Mouse (Mus musculus) hindbrain, embryonic 11.5 days (tissue): Measurements from ENCODE around the gene Clic4. TPM values are rescaled to one million over a fixed set of nuclear protein-coding genes. Genes with fewer than 3 reads are reported as not detected.

Experiments used
- ATAC-seq: fragments of 200-750 bp; cut with Nextera tagmentation; 2 replicates; pipeline ENCODE4 v1.8.0; 2017; ENCODE audit warnings: mild to moderate bottlenecking, moderate TSS enrichment, moderate library complexity; ENCODE audit not compliant: low FRiP score
- DNase-seq: peaks from one replicate; pipeline ENCODE4 v3.0.0-alpha.2; 2015; ENCODE audit warnings: low spot score
- H3K27ac ChIP-seq: fragments of 300-500 bp; sonication (generic); 2 replicates; pipeline ENCODE4 v1.5.1; 2014; ENCODE audit warnings: mild to moderate bottlenecking, low read depth, low read length
- H3K27me3 ChIP-seq: fragments of 300-500 bp; sonication (generic); 2 replicates; pipeline ENCODE4 v1.6.1; 2014; ENCODE audit warnings: mild to moderate bottlenecking, low read length, moderate library complexity, mixed read lengths; ENCODE audit not compliant: control insufficient read depth, insufficient read depth
- H3K36me3 ChIP-seq: fragments of 300-500 bp; sonication (generic); 2 replicates; pipeline ENCODE4 v1.6.1; 2014; ENCODE audit warnings: mild to moderate bottlenecking, low read length, moderate library complexity, mixed read lengths; ENCODE audit not compliant: control insufficient read depth, insufficient read depth
- H3K4me1 ChIP-seq: fragments of 300-500 bp; sonication (generic); replicated peaks from 2 replicates; pipeline ENCODE4 v1.6.1; 2014; ENCODE audit warnings: low read length, mixed read lengths; ENCODE audit not compliant: control insufficient read depth, insufficient read depth
- H3K4me2 ChIP-seq: fragments of 300-500 bp; sonication (generic); replicated peaks from 2 replicates; pipeline ENCODE4 v1.6.1; 2014; ENCODE audit warnings: mild to moderate bottlenecking, low read depth, low read length
- H3K4me3 ChIP-seq: fragments of 300-500 bp; sonication (generic); 2 replicates; pipeline ENCODE4 v1.5.1; 2014; ENCODE audit warnings: low read depth, low read length
- H3K9ac ChIP-seq: fragments of 300-500 bp; sonication (generic); 2 replicates; pipeline ENCODE4 v1.6.1; 2014; ENCODE audit warnings: low read depth, low read length
- H3K9me3 ChIP-seq: fragments of 300-500 bp; sonication (generic); 2 replicates; pipeline ENCODE4 v1.6.1; 2016; ENCODE audit warnings: low read length; ENCODE audit not compliant: control insufficient read depth
- WGBS: fragments of 180-500 bp; shearing (Covaris S2); extraction: QIAGEN DNeasy Blood & Tissue Kit; methylation state at CpG from one replicate; pipeline ENCODE4 v1.1.7; 2014; 5-methylcytosine and 5-hydroxymethylcytosine counted together
- polyA plus RNA-seq: library from polyadenylated mRNA; unstranded; fragments of >200 nt; fragmentation: Nextera tagmentation; extraction: Ambion mirVana; gene quantifications from 2 replicates; pipeline ENCODE4 v1.2.1, GENCODE M21; 2014

The Clic4 gene
- polyA plus RNA-seq, 1 experiment from 2014 or later = 109 TPM

DNA sequence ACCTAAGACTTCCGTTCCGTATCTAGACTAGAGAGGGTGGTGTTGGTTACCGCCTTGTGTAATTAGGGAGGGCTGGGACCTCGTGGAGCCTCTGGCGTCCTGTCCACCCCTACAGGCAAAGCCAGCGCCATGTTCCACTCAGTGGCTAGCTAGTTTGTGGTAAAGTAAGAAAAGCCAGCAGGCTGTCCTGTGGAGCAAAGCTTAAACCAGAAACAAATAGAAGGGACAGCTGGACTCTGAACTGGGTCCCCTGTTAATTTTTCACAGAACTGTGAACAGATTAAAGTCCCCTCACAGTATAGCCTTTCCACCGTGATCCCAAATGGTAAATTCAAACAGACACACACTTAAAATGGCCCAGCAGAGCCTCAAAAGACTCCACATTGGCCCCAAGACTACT lies 2.1 kb upstream of the Clic4 start:
- no peak overlapping the region for H3K4me3 ChIP-seq
- no peak for ATAC-seq
- DNase-seq = no peak
- no peak overlapping the region for H3K4me2 ChIP-seq
- 70% methylated on average over 7 of the region's 7 CpGs for WGBS
- peaks cover 11% of the 10 kb centered on the region; the same call in 1 of the 2 replicates for H3K4me1 ChIP-seq
- no peaks in the 10 kb centered on the region for H3K9me3 ChIP-seq
- no peak overlapping the region for H3K27ac ChIP-seq
- peaks cover 3% of the 10 kb centered on the region; the same call in 1 of the 2 replicates for H3K27me3 ChIP-seq
- H3K36me3 ChIP-seq = no peaks in the 10 kb centered on the region
- no peak overlapping the region for H3K9ac ChIP-seq

DNA sequence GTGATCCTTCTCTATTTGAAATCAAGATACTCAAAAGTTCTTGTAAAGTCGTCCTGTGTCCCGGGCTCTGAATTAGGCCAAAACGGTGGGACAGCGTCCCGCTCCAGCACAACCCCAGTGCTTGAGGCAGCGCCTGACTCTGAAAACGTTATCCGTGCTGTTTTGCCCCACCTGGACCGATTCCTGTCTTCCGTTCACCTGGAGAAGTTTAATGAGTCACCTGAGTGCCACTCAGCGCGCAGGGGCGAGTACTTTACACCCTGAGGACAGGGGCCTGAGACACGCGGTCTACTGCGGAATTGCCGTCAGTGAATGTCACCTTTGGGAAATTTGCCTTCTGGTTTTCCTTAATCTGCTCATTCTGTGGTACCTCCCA lies 681 bp upstream of the Clic4 start:
- DNase-seq (no peak), ATAC-seq (no peak)
- peaks cover 12% of the 10 kb centered on the region; the same call in 1 of the 2 replicates for H3K4me1 ChIP-seq
- WGBS = 2% methylated on average over 17 of the region's 17 CpGs
- H3K27me3 ChIP-seq = peaks cover 3% of the 10 kb centered on the region; the same call in 1 of the 2 replicates
- H3K4me3 ChIP-seq = peak overlapping the region; percentile 91
- no peak overlapping the region for H3K27ac ChIP-seq
- peak overlapping the region; percentile 3; the same call in 1 of the 2 replicates for H3K9ac ChIP-seq
- no peaks in the 10 kb centered on the region for H3K36me3 ChIP-seq
- no peaks in the 10 kb centered on the region for H3K9me3 ChIP-seq
- peak overlapping the region; percentile 51 for H3K4me2 ChIP-seq

DNA sequence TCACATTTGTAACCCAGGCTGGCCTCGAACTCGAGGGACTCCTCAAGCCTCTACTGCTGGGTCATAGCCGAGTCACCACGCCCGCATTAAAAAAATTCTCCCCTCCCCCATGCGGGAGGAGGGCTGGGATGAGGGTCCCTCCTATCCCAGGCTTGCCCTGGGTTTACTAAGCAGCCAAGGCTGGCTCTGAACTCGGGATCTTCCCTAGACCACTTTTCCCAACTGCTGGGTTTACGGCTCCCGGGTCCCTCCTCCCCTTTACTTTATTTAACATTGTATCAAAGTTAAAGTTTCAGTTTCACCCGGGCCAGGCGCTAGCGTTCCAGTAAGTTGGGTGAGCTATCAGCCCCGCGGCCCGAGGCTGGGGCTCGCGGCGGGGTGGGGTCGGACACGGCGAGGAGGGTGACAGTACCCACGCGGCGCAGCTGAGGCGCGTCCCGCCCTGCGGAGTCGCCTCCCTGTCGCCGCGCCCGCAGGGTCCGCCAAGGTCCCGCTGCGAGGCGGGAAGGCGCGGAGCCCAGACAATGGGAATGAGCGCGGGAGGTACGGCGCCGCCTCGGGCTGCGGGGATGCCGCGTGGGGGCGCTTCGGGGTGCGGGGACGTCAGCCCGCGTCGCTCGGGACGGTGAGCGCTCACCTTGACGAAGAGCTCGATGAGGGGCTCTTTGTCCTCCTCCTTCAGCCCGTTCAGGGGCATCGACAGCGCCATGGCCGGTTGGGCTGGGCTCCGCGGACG lies 565 bp downstream of the Clic4 start:
- peaks cover 12% of the 10 kb centered on the region; the same call in 1 of the 2 replicates for H3K4me1 ChIP-seq
- peak overlapping the region; percentile 81 for H3K4me2 ChIP-seq
- peaks cover 3% of the 10 kb centered on the region; the same call in 1 of the 2 replicates for H3K27me3 ChIP-seq
- WGBS = under 1% methylated on average over 67 of the region's 67 CpGs
- no peaks in the 10 kb centered on the region for H3K36me3 ChIP-seq
- peak overlapping the region; percentile 97 for H3K27ac ChIP-seq
- H3K9ac ChIP-seq = peak overlapping the region; percentile 84
- no peaks in the 10 kb centered on the region for H3K9me3 ChIP-seq
- H3K4me3 ChIP-seq = peak overlapping the region; percentile 91
- peak; percentile 80 for DNase-seq
- ATAC-seq = peak; percentile 73

DNA sequence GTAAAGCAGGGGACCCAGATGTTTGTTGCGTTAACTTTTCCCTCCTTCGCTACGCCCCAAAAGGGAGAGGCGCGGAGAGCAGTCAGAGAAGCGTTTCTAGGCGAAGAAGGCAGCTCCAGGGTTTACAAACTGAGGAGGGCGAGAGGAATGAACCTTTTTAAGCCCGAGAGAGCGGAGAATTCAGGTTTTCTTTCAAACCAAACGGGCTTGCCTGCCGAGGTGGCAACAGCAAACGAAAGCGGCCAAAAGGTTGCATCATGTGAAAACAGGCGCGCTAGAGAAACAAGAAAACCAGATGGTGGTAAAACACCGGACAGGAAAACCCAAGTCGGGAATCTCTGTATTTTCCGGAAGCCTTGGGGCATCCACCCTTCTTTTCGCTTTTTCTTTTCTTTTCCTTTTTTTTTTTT lies 1.2 kb downstream of the Clic4 start:
- Histone ChIP-seq H3K9me3 (no peaks in the 10 kb centered on the region), H3K4me2 (peak overlapping the region; percentile 81), H3K4me1 (peaks cover 12% of the 10 kb centered on the region; the same call in 1 of the 2 replicates), H3K27me3 (peaks cover 3% of the 10 kb centered on the region; the same call in 1 of the 2 replicates), H3K9ac (peak overlapping the region; percentile 84), H3K36me3 (no peaks in the 10 kb centered on the region), H3K4me3 (peak overlapping the region; percentile 91), H3K27ac (peak overlapping the region; percentile 30; the same call in 1 of the 2 replicates)
- 2% methylated on average over 20 of the region's 20 CpGs for WGBS
- peak; percentile 56 for DNase-seq
- ATAC-seq = no peak

DNA sequence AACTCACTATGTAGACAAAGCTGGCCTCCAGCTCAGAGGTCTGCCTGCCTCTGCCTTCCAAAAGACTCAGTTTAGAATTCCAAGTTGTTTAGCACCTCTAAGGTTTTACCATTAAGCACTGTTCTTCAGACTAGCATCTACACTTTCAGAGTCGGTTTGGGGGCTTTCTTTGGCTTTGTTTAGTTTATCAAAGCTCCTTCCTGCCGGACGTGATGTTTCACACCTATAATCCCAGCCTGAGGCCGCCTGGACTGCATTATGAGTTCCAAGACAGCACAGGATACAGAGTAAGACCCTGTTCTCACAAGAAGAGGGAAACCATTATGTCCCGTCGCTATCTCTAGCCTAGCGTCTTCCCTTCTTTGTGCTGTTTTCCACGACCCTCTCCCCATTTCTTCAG lies 2.1 kb downstream of the Clic4 start:
- H3K4me3 ChIP-seq = peak overlapping the region; percentile 91
- H3K27me3 ChIP-seq = peaks cover 3% of the 10 kb centered on the region; the same call in 1 of the 2 replicates
- no peak overlapping the region for H3K27ac ChIP-seq
- no peaks in the 10 kb centered on the region for H3K9me3 ChIP-seq
- H3K4me1 ChIP-seq = peaks cover 12% of the 10 kb centered on the region; the same call in 1 of the 2 replicates
- WGBS = 63% methylated on average over 8 of the region's 8 CpGs
- DNase-seq (no peak), ATAC-seq (no peak)
- peak overlapping the region; percentile 81 for H3K4me2 ChIP-seq
- H3K36me3 ChIP-seq = no peaks in the 10 kb centered on the region
- peak overlapping the region; percentile 84; the same call in 1 of the 2 replicates for H3K9ac ChIP-seq

DNA sequence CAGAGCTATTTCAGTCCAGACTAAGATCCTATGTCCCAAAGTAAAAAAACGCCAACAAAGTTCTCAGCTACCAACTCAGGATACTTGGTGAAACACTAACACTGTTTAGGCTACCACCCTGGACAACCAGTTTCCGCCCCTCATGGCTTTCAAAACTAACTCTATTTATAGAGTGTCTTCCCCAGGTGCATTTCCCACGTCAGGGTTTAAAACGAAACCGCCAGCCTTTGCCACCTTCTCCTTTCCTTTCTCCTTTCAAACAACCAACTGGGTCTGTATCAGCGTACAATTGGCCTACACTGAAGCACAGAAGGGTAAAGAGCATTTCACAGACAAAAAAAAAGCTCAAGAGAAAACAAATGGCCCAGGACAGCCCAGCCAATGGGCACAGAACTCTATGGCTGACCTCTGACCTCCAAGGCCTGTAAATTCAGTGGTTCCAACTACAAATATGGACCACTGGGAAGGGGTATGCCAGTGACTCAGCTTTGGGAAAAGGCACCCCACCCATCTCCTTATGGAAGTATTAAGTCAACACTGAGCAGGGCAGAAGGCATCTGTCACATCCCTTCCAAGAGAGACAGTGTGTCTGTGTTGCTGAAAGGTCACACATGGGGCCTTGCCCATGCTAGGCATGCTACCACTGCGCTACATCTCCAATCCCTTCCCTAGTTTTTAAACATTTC lies 2.8 kb downstream of the Clic4 start:
- no peak overlapping the region for H3K9ac ChIP-seq
- peaks cover 3% of the 10 kb centered on the region; the same call in 1 of the 2 replicates for H3K27me3 ChIP-seq
- H3K4me1 ChIP-seq = peaks cover 12% of the 10 kb centered on the region; the same call in 1 of the 2 replicates
- no peak overlapping the region for H3K27ac ChIP-seq
- WGBS = 71% methylated on average over 7 of the region's 7 CpGs
- no peaks in the 10 kb centered on the region for H3K36me3 ChIP-seq
- no peaks in the 10 kb centered on the region for H3K9me3 ChIP-seq
- no peak for ATAC-seq
- H3K4me3 ChIP-seq = no peak overlapping the region; the same call in 1 of the 2 replicates
- peak overlapping the region; percentile 81 for H3K4me2 ChIP-seq
- no peak for DNase-seq

DNA sequence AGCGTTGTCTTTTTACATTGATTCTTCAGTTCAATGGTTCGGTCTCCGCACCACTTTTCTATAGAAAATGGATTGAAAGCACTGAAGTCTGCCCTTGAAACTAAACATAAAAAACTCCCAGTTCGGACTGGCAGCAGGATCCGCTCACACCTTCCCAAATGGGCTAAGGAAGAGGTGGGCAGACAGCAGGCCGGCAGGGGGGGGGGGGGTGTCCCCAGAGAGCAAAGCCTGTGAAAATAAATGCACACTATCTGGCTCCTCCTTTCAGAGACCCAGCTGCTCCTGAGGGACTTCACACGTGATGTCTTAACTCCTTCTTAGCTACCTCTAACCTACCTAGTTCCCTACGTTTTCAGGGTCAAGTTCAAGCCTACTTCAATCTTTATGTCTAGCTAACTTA lies 5.1 kb downstream of the Clic4 start:
- WGBS = 55% methylated on average over 8 of the region's 8 CpGs
- Histone ChIP-seq H3K36me3 (no peaks in the 10 kb centered on the region), H3K27me3 (no peaks in the 10 kb centered on the region), H3K9me3 (no peaks in the 10 kb centered on the region), H3K4me1 (peaks cover 9% of the 10 kb centered on the region; the same call in 1 of the 2 replicates), H3K4me3 (no peak overlapping the region), H3K4me2 (no peak overlapping the region), H3K9ac (no peak overlapping the region), H3K27ac (no peak overlapping the region)
- DNase-seq (no peak), ATAC-seq (no peak)

DNA sequence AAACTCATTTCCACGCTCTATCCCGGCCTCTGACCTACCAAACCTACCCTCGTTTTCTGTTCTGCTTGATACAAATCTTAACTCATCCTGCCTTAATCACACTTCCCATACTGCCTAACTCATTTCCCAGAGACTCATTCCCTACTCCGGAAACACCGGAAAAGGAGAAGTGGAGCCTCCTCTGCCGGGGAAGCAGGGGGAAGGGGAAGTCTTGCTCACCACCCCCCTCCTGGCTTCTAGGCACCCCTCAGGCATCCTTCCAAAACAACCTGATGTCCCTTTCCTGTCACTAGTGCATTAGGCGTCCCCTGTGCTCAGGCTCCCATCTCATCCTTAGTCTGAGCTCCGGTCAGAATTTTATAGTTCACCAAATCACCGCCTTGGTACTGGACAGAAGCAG lies 5.6 kb downstream of the Clic4 start:
- ATAC-seq (no peak), DNase-seq (no peak)
- Histone ChIP-seq H3K4me3 (no peak overlapping the region), H3K27ac (no peak overlapping the region), H3K9me3 (no peaks in the 10 kb centered on the region), H3K36me3 (no peaks in the 10 kb centered on the region), H3K9ac (peak overlapping the region; percentile 16; the same call in 1 of the 2 replicates), H3K27me3 (no peaks in the 10 kb centered on the region), H3K4me1 (peaks cover 9% of the 10 kb centered on the region; the same call in 1 of the 2 replicates), H3K4me2 (no peak overlapping the region)
- 77% methylated on average over 9 of the region's 9 CpGs for WGBS
